Mouse (Mus musculus) cerebellum, adult 11 months (tissue): Measurements from ENCODE around the gene Lbr.

ENCODE experiments used
- DNase-seq: peaks from one replicate; pipeline ENCODE4 v3.0.0; 2022

Gene Lbr

GRCm38 (mm10) chr1:181842781-181843180 is at the start of gene Lbr:
TSS of gene Lbr (minus strand) at chr1:181843046.
- no peak for DNase-seq

DNA sequence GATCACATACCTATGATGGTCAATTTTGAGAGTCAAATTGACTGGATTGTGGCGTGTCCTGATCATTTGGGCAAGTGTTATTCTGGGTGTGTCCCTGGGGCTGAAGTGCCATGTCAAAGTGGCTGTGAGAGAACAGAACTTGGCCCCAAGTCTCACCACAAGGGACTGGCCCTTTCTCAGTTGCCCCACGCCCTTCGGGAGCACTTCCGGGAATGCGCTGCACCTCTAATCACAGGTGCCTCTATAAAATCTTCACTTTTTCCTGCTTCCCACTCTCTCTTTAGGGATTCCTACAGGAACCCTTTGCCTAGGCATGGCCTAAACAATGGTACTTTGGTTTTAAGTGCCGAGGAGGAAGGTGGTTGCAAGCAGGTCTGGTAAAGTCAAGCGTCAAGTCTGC is 46.8 kb upstream of the Lbr start:
- no peak for DNase-seq

GRCm38 (mm10) chr1:181888801-181889200 is 46.0 kb upstream of the Lbr start:
- DNase-seq, result peak; percentile 85

DNA sequence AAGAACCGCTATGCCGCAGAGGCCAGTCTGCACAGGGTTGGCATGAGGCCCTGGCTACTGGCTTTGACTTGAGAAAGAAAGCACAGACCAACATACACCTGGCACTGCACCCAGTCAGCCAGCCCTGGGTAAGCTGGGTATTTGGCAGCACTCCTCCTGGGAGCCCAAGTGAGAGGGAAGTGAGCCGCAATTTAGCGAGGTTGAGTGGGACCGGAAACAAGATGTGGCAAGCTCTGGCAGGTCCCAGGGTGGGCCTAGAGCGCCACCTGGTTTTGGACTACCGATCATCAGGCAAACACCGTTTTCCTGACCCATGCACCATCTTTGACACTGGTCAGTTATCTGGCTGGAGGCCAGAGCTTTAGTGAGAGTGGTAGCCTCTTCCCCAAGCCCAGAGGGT is 38.7 kb upstream of the Lbr start:
- peak; percentile 55 for DNase-seq

DNA sequence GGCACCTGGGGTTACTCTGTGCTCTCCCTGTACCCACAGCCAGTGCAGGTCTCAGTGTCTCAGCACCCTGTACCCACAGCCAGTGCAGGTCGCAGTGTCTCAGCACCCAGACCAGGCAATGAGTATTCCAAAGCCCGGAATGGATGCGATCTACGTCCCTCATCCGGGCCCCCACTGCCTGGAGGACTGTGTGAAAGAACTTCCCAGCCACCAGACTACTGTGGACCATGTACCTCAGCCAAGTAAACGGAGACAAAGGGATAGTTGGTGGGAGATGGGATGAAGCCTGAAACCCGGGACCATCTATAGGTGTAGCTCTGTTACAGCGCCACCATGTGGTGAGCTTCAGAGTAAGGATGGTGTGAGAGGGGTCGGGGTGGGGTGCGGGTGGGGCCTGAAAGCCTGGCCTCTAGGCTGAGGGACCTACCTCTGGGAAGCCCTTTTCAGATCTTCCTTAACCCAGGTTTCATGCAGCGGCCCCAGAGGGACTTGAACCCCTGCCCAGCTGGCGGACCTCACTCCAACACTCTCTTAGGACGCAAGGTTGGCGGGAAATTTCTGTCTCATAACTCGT is 38.0 kb upstream of the Lbr start:
- DNase-seq, result no peak

- no peak for DNase-seq
These were observed 35.6 kb upstream of the Lbr start for GRCm38 (mm10) chr1:181878436-181878835.

DNA sequence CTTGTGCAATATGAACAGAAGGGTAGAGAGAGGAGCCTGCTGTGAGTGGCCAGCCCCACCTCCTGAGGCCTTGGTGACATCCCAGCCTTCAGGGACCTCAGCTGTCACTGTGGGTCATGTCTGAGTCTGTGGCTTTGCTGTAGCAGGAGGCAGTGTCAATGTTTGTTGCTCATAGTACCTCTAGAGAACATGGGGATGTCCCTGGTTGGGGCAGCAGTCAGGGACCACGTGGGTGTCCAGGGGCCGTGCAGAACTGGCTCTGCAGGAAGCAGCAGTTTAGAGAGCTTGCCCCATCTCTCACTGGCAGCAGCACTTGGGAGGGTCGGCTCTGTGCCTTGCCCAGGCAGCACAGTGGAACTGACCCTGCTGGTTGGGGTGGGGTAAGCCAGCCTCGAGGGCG is 34.2 kb upstream of the Lbr start:
- no peak for DNase-seq

DNA sequence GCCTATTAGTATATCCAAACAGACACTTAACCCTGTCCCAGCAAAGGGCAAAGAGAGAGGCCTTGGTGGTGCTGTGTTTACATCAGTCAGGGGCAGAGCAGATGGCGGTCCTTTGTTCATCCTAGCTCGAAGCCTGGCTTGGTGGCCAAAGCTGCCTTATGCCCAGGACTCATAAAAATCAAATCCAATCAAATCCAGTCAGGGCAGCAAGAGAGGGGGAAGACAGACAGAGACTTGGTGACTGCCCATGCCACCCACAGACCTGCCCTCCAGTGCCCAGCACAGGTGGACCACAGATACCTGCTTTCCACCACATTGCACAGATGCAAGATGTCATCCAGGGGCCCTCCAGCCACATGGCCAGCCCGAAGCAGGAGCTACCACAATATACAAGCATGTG is 33.8 kb upstream of the Lbr start:
- DNase-seq, result no peak

DNA sequence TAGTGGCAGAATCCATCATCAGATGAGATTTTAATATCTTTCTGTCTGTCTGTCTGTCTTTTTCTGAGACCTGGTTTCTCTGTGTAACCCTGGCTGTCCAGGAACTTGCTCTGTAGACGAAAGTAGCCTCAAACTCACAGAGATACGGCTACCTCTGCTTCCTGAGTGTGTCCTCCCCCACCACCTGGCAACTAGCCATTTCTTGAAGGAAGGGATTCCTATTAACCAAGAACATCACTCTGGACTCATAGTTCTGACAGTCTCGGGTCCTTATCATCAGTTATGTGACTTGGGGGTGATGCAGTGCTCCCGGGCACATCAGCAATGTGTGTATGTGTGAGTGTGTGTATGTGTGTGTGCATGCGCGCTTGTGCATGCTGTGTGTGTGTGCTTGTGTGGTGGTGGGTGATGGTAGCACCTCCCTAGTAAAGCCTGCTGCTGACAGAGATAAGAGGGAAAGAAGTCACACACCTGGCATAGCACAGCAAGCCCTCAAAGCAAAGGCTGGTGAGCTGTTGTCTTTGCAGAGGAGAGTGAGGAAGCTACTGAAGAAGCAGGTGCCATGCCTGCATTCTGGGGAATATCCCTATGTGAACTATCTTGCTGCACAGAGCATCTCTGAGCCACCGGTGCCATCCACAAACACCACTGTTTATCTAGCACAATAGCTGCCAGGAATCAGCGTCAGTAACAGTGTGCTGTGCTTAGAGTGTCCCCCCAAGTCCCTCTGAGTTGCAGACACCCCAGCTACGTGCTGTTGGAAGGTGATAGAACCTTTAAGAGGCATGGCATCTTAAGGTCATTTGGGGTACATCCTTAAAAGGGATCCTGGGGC is 30.5 kb upstream of the Lbr start:
- DNase-seq, result no peak

GRCm38 (mm10) chr1:181872639-181873038 is 29.8 kb upstream of the Lbr start:
- no peak for DNase-seq

DNA sequence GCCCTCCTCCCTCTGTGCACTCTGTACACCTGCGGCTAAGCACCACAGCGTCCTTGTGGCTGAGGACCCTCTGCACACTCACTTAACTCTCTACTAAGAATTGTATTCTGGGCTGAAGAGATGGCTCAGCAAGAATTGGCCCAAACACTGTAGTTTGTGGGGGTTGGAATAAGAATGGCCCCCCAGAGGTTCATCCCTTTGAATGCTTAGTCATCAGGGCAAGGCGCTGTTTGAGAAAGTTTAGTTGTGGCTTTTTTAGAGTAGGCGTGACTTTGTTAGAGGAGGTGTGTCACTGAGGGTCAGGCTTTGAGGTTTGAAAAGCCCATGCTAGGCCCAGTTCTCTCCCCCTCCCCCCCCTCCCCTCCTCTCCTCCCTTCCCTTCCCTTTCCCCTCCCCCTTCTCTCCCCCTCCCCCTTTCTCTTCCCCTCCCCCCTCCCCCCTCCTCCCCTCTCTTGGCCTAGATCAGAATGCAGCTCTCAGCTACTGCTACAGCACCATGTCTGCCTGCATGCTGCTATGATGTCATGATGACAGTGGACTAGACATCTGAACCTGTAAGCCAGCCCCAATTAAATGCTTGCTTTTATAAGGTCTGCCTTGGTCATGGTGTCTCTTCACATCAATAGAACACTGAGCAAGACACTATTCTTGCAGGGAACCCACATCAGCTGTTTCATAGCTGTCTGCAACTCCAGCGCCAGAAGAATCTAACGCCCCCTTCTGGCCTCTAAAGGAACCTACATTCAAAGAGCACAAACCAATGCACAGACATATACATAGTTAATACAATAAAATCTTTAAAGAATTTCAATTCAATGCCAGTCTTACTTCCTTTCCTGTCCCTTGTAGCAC is 23.8 kb upstream of the Lbr start:
- no peak for DNase-seq

DNA sequence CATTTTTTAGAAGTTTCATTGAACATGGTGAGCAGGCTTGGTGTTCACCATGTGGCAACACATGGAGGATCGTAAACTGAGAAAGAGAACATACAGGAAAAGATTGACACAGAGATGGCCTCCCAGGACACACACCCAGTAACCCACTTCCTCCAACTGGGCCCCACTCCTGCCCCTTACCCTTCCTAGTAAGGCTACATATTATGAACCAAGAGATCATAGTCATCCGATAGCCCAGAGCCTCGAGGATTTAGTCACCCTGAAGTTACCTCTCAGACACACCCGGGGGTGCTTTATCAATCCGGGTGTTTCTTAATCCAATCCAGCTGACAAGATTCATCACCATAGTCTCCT is 23.0 kb upstream of the Lbr start:
- DNase-seq, result no peak

- no peak for DNase-seq
These were observed 22.4 kb upstream of the Lbr start for GRCm38 (mm10) chr1:181864971-181865862.

DNA sequence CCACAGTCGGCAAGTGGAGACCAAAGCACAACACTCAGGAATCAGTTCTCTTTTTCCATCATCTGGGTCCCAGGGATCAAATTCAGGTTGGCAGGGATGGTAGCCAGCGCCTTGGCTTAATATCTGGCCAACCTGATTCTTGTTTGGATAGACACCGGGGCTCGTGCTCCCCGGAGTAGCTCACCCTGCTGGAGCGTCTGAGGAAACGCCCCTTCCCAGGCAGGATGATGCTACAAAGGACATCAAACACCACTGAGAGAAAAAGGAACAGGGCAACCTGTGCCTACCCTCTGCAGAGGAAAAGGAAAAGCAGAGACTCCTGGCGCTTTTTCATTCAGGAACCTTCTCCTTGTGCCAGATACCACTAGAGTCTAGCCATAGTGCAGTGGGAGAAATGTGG is 20.6 kb upstream of the Lbr start:
- no peak for DNase-seq

DNA sequence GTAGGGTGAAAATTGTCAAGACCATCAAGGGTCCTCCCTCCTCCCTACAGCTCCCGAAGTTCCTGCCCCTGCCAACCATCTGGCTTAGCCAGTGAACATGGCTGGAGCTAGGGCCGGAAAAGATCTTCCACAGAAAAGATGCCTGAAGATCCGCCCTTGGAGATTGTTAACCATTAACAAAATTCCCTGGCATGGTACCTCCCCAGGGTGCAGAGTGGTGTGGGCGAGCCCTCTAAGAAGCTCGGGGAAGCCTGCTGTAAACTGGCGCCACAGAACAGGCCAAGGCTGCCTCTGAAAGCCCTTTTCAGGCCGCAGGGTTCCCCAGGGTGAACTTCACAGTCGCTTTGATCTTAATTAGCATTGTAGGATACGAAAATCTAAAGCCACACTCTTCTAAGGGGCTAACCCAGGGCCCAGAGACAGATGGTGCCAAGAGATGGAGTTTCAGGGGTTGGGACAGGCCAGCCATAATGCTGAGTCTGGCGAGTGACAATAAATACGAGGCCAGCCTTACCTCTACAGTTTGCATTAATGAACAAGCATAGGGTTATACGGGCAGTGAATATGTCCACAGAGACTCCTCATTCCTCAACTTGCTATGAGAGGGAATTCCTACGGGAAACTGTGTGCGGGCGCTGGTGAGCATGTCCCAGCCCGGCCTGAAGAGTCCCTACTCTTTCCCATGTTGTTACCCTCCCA is 20.0 kb upstream of the Lbr start:
- DNase-seq, result no peak

DNA sequence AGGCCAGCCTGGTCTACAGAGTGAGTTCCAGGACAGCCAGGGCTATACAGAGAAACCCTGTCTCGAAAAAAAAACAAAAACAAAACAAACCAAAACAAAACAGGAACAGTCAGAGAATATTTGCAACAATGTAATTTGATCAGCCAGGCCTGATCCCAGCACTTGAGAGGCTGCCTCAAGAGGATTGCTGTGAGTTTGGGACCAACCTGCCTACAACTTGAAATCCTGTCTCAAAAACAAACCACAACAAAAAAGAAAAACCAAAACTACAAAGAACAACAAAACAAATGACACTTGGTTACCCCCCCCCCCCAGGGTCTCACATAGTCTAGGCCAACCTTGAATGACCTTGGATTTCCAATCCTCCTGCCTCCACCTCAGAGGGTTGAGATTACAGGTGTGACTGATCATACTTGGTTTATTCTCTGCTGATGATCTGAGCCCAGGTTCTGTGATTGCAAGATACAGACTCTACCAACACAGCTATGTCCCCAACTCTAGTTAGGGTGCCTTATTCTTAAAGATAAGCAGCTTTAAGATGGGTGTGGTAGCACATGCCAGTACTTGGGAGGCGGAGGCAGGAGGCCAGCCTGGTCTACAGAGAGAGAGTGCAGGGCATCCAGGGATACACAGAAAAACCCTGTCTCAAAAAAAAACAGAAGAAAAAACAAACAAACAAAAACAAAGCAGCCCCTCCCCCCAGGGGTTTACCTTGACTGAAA is 18.5 kb upstream of the Lbr start:
- DNase-seq, result no peak

- no peak for DNase-seq
These were observed 17.8 kb upstream of the Lbr start for GRCm38 (mm10) chr1:181860659-181861058.

GRCm38 (mm10) chr1:181856329-181856728 is 13.5 kb upstream of the Lbr start:
- DNase-seq, result no peak

- DNase-seq, result no peak
These were observed 12.0 kb upstream of the Lbr start for GRCm38 (mm10) chr1:181854829-181855228.

DNA sequence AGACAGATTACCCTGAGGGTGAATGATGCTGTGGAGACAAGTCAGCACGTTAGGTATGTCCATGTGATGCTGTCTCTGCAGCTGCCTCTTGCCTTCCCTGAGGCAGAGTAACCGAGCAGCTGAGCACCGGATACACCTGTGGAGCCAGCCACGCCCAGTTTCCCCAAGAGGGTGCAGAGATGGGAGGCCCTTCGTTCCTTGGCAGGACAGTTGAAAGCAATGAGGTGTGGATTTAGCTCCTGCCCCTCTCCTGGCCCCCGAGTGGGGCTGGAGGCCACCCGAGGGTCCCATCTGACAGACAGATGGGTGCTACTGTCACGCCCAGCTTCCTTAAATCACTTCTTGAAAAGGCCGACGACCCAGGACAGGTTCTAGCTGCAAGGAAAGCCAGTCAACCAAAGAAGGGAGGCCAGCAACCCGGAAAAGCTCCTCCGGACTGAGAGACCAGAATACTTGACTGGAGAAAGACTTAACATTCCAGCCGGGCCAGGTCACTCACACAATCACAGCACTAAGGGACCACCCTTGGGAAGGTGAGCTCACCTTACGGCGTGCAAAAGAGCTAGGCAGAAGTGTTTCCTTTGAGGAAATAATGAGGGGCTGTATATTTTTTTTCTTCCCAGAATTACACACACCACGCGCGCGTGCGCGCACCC is 10.4 kb upstream of the Lbr start:
- DNase-seq, result no peak

- DNase-seq, result no peak
These were observed 9.6 kb upstream of the Lbr start for GRCm38 (mm10) chr1:181852466-181852865.
